Mouse (Mus musculus): ENCODE data around the gene Zmynd11. TPM values are rescaled to one million over a fixed set of nuclear protein-coding genes. Genes with fewer than 3 reads are reported as not detected.

Gene Zmynd11
- 5.4 and 11.2 TPM in 2 replicates for polyA plus RNA-seq (2012; ENCODE audit: insufficient read depth, low replicate concordance)

DNA sequence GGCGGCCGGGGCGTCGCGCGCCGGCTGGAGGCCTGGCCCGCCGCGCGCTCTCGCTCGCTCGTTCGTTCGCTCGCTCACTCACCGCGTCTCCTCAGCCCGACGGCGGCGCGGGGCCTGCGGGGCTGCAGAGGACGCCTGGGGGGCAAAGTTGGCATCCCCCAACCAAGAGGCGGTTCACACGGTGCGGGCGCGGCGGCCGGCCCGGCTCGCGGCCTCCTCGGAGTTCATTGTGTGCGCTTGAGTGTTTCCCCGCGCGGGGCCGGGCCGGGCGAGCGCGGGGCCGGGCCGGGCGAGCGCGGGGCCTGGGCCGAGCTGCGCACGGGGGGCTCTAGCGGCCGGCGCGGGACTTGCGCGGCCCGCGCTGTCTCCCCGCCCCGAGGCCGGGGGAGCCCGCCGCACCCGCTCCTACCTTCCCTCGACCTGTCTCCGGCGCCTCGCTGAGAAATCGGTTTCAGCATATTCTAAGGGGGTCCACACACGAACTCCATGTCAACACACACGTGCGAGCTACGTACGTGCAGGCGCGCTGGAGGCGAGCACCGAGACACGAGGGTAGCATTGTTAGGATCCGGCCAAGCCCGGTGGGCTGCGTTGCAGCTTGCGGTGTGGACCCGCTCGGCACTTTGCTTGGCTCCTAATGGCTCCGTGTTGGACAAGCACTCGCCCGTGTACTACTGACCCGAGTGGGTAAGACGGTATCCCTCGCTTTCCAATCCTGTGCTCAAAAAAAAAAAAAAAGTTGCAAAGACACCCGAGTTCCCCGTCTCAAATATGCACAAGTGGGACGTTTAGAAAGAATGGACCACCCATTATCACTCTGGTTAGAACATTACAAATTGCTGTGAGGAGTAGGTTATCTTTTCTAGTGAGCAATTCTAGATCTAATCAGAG, at the start of gene Zmynd11:
TSS of gene Zmynd11 (minus strand) at position 685 of the 891 bp plus-strand sequence.
- H3K27me3 ChIP-seq (replicated peaks) = peaks cover 2% of the 10 kb centered on the region
- H3K36me3 ChIP-seq (replicated peaks; ENCODE audit: low read length) = no peaks in the 10 kb centered on the region
- peaks cover 52% of the 10 kb centered on the region for H3K4me1 ChIP-seq
- no peak for TF ChIP-seq GATA1 (IDR thresholded peaks at IDR 0.05; ENCODE audit: borderline replicate concordance, low read length)
- TF ChIP-seq FLI1 (IDR thresholded peaks at IDR 0.05; ENCODE audit: low read length) = no peak
- peak within 1 kb of the TSS; percentile 97 for H3K4me3 ChIP-seq (replicated peaks)
- H3K9me3 ChIP-seq = no peaks in the 10 kb centered on the region

DNA sequence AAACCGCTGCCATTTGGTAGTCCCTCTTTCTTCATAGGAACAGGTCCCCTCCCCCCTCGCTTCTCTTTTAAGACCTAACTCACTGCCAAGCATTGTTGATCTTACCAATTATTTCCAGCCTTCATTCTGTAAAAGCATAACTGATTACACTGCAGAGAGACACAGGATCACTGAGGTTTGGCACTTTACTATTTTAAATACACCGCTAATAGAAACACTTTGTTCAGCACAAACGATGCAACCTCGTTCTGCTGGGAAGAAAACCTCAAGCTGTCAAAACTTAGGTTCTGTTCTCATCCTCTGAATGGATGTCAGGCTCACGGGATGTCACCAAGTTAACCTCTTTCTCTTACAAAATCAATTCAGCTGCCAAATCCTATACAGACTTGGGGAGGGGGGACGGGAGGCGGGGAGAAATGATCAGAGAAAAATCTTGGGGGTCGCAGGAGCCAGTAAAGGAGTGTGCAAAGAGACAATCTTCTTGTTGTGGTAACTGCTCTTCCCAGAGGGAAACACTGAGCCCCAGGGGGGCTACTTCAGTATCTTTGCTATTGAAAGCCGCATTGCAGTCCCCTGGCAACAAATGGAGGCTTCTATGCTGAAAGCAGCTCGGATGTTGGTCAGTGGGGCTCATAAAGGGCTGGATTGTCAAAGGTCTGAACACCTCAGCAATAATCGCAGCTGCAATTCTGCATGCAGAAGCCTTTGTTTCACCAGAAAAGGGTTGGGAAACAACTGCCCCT, 30.9 kb upstream of the Zmynd11 start:
- Histone ChIP-seq H3K4me1 (no peaks in the 10 kb centered on the region), H3K9me3 (no peaks in the 10 kb centered on the region), H3K4me3 (replicated peaks) (no peak overlapping the region), H3K27me3 (replicated peaks) (peaks cover 11% of the 10 kb centered on the region), H3K36me3 (replicated peaks; ENCODE audit: low read length) (no peaks in the 10 kb centered on the region)
- TF ChIP-seq FLI1 (IDR thresholded peaks at IDR 0.05; ENCODE audit: low read length) = no peak
- TF ChIP-seq GATA1 (IDR thresholded peaks at IDR 0.05; ENCODE audit: borderline replicate concordance, low read length) = no peak

DNA sequence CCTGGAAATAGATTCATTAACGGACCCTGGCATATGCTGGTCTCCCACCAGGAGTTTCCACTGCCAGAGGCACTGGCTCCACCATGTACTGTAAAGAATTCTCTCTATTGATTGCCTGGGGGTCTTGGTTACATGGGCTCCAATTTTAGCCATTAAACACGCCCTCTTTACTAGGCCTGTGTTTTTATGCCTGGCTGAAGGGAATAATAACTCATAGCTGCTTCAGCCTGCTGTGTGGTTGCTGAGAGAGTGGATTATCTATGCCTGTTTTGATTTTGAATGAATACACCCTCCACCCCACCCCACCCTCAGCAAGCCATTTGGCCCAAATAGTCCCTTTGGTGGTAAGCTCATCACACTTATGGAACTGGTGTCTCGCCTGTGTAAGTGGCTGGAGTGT, 20.9 kb upstream of the Zmynd11 start:
- Histone ChIP-seq H3K27me3 (replicated peaks) (no peaks in the 10 kb centered on the region), H3K9me3 (no peaks in the 10 kb centered on the region; the same call in 1 of the 2 replicates), H3K36me3 (replicated peaks; ENCODE audit: low read length) (no peaks in the 10 kb centered on the region), H3K4me1 (no peaks in the 10 kb centered on the region), H3K4me3 (replicated peaks) (no peak overlapping the region)
- TF ChIP-seq FLI1 (IDR thresholded peaks at IDR 0.05; ENCODE audit: low read length) (no peak), GATA1 (IDR thresholded peaks at IDR 0.05; ENCODE audit: borderline replicate concordance, low read length) (no peak)

DNA sequence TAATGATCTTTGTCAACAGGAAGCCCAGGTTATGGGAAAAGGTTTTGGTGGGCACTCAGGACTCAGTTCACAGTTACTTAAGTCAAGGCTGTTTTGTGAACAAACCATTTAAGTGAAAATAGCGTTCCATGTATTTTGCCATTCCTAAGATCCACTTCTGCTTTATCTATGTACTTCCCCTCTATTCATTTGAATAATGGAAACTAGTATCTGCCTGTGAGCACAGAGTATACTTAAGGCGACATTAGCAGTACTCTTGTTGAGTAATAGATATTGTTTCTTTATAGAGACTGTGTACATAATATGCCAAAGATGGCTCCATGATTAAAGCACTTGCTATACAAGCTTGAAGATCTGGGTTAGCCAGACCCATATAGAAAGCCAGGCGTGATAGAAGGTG, 18.6 kb upstream of the Zmynd11 start:
- Histone ChIP-seq H3K4me1 (no peaks in the 10 kb centered on the region), H3K27me3 (replicated peaks) (no peaks in the 10 kb centered on the region), H3K9me3 (no peaks in the 10 kb centered on the region; the same call in 1 of the 2 replicates), H3K36me3 (replicated peaks; ENCODE audit: low read length) (no peaks in the 10 kb centered on the region), H3K4me3 (replicated peaks) (no peak overlapping the region)
- TF ChIP-seq FLI1 (IDR thresholded peaks at IDR 0.05; ENCODE audit: low read length) = no peak
- no peak for TF ChIP-seq GATA1 (IDR thresholded peaks at IDR 0.05; ENCODE audit: borderline replicate concordance, low read length)

DNA sequence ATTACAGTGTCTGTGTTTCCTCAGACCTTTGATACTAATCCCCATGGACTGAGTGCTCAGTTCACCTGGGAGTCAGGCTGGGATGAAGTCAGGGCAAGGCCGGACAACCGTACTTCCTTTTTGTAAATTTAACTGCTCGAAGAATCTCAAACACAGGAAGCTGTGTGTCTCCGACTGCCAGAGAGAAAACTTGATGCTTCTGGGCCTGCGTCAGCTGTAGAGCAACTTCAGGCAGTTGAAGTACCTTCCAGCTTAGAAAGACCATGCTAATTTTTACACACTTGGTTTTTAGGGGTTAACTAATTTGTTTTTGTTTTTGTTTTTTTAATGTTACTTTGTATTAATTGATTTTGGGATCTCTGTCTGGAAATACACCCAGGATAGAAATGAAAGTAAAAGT, 10.8 kb upstream of the Zmynd11 start:
- Histone ChIP-seq H3K4me1 (peaks cover 23% of the 10 kb centered on the region), H3K36me3 (replicated peaks; ENCODE audit: low read length) (no peaks in the 10 kb centered on the region), H3K27me3 (replicated peaks) (no peaks in the 10 kb centered on the region), H3K4me3 (replicated peaks) (peak overlapping the region; percentile 80), H3K9me3 (no peaks in the 10 kb centered on the region)
- TF ChIP-seq GATA1 (IDR thresholded peaks at IDR 0.05; ENCODE audit: borderline replicate concordance, low read length) = no peak
- TF ChIP-seq FLI1 (IDR thresholded peaks at IDR 0.05; ENCODE audit: low read length) = no peak

DNA sequence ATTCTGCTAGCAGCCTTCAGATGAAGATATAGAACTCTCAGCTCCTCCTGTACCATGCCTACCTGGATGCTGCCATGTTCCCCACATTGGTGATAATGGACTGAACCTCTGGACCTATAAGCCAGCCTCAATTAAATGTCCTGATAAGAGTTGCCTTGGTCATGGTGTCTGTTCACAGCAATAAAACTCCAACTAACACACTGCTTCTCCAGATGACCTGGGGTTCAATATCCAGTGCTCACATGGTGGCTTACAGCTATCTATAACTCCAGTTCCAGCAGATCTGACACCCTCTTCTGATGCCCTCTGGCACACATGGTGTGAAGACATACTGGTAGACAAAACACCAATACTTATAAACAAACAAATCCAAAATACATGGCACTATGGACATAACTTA, 8.9 kb upstream of the Zmynd11 start:
- Histone ChIP-seq H3K4me1 (peaks cover 23% of the 10 kb centered on the region), H3K9me3 (no peaks in the 10 kb centered on the region), H3K36me3 (replicated peaks; ENCODE audit: low read length) (no peaks in the 10 kb centered on the region), H3K4me3 (replicated peaks) (no peak overlapping the region), H3K27me3 (replicated peaks) (no peaks in the 10 kb centered on the region)
- TF ChIP-seq GATA1 (IDR thresholded peaks at IDR 0.05; ENCODE audit: borderline replicate concordance, low read length) (no peak), FLI1 (IDR thresholded peaks at IDR 0.05; ENCODE audit: low read length) (no peak)

DNA sequence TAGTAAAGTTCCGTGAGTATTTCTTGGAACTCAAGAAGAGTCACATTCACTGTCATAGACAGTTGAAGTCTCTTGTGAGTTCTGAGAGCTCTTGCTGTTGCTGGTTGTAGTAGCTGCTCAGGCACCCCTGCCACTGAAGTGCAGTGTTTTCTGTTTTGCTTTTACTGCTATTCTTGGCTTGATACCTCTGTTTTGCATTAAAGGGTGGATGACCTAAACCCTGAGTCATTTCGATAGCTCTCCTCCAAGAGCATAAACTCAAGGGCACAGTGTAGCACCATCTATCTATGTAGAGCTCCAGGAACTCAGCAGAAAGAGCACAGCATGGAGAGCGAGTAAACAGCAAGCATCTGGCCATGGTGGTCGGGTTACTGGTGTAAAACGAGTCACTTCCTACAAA, 2.1 kb upstream of the Zmynd11 start:
- Histone ChIP-seq H3K36me3 (replicated peaks; ENCODE audit: low read length) (no peaks in the 10 kb centered on the region), H3K4me3 (replicated peaks) (peak overlapping the region; percentile 60), H3K9me3 (no peaks in the 10 kb centered on the region), H3K27me3 (replicated peaks) (peaks cover 2% of the 10 kb centered on the region), H3K4me1 (peaks cover 31% of the 10 kb centered on the region)
- TF ChIP-seq FLI1 (IDR thresholded peaks at IDR 0.05; ENCODE audit: low read length) (no peak), GATA1 (IDR thresholded peaks at IDR 0.05; ENCODE audit: borderline replicate concordance, low read length) (no peak)

DNA sequence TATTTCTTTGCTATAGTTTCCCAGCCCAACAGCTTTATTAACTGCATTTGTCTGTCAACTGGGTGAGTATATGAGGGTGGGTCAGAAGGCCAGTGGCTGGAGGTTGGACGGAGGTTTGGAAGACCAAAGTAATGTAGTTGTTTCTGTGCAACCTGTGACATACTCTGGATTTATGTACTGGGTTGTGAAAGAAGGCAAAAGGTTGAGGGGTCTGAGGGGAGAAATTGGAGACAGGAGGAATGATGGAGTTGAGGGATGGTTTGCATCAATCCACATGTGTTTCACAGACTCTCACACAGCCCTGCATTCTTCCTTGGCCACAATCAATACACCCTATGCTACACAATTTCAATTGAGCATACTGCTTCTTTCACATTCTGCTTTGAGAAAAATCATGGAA, 1.4 kb upstream of the Zmynd11 start:
- Histone ChIP-seq H3K4me3 (replicated peaks) (peak overlapping the region; percentile 40), H3K36me3 (replicated peaks; ENCODE audit: low read length) (no peaks in the 10 kb centered on the region), H3K4me1 (peaks cover 36% of the 10 kb centered on the region)

DNA sequence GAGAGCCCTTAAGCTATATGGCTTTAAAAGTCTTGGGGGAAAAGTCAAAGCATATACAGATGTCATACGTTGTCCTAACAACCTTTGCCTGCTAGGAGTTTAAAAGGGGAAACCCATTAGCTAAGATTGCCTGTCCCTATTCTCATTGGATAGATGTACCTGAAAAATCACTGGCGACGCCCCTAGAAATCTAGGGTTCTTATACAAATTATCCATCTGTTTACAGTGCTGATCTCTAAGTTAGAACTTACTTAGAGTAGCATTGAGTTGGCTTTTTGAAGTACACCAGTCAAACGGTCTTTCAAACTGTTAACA, 364 bp upstream of the Zmynd11 start:
- Histone ChIP-seq H3K4me1 (peaks cover 46% of the 10 kb centered on the region), H3K9me3 (no peaks in the 10 kb centered on the region), H3K36me3 (replicated peaks; ENCODE audit: low read length) (no peaks in the 10 kb centered on the region), H3K4me3 (replicated peaks) (peak overlapping the region; percentile 97), H3K27me3 (replicated peaks) (peaks cover 2% of the 10 kb centered on the region)
- TF ChIP-seq FLI1 (IDR thresholded peaks at IDR 0.05; ENCODE audit: low read length) (no peak), GATA1 (IDR thresholded peaks at IDR 0.05; ENCODE audit: borderline replicate concordance, low read length) (no peak)

More for the DNA sequence above, 1.4 kb upstream of the Zmynd11 start:
- Histone ChIP-seq H3K9me3 (no peaks in the 10 kb centered on the region), H3K27me3 (replicated peaks) (peaks cover 2% of the 10 kb centered on the region)
- TF ChIP-seq FLI1 (IDR thresholded peaks at IDR 0.05; ENCODE audit: low read length) (no peak), GATA1 (IDR thresholded peaks at IDR 0.05; ENCODE audit: borderline replicate concordance, low read length) (no peak)

Measured in megakaryocyte, embryonic 14.5 days (primary cell).